Mouse (Mus musculus): ENCODE results near the gene Crybg1. TPM values are rescaled to one million over a fixed set of nuclear protein-coding genes. Genes with fewer than 3 reads are reported as not detected.

Gene Crybg1
- polyA plus RNA-seq, 1 experiment from 2014 or later, result 0.43 TPM

Other genes with a start within 250 kb of the Crybg1 start
- 30.4 and 31.6 TPM in 2 replicates for gene Qrsl1, start 247.1 kb downstream of the Crybg1 start, polyA plus RNA-seq (2014; fragmentation: Nextera tagmentation; extraction: Ambion mirVana)
- gene Rtn4ip1, start 247.0 kb downstream of the Crybg1 start, polyA plus RNA-seq (2014; fragmentation: Nextera tagmentation; extraction: Ambion mirVana), result 19.1 and 20.0 TPM in 2 replicates
- 61.9 and 65.3 TPM in 2 replicates for gene Atg5, start 119.5 kb upstream of the Crybg1 start, polyA plus RNA-seq (2014; fragmentation: Nextera tagmentation; extraction: Ambion mirVana)

All from limb, embryonic 11.5 days (tissue).